Mouse (Mus musculus): Measurements from ENCODE around the gene Mon1b. TPM values are rescaled to one million over a fixed set of nuclear protein-coding genes. Genes with fewer than 3 reads are reported as not detected.

Gene Mon1b
- polyA plus RNA-seq, 2 experiments = 5.4 to 6.4 TPM

GRCm38 (mm10) chr8:113679361-113679760 lies 44.0 kb downstream of the Mon1b start:
- Histone ChIP-seq H3K27ac (replicated peaks; ENCODE audit: low read depth, low read length) (no peak overlapping the region), H3K4me1 (ENCODE audit: control insufficient read depth, insufficient read depth, low read length) (no peaks in the 10 kb centered on the region), H3K36me3 (ENCODE audit: control insufficient read depth, insufficient read depth, low read length) (no peaks in the 10 kb centered on the region), H3K9me3 (ENCODE audit: control insufficient read depth, low read length) (0 out of 2 replicates have a peak, but pooled peaks cover 3% of the 10 kb centered on the region), H3K27me3 (ENCODE audit: control insufficient read depth, insufficient read depth, low read length) (no peaks in the 10 kb centered on the region), H3K9ac (ENCODE audit: low read depth, low read length, severe bottlenecking) (no peak overlapping the region), H3K4me2 (replicated peaks; ENCODE audit: low read depth, low read length, severe bottlenecking) (no peak overlapping the region), H3K4me3 (replicated peaks; ENCODE audit: low read length) (no peak overlapping the region)
- no peak for TF ChIP-seq POLR2A (IDR thresholded peaks at IDR 0.05; ENCODE audit: borderline replicate concordance, extremely low read depth, insufficient read depth, insufficient read length)
- 73% methylated on average over 3 of the region's 3 CpGs for WGBS
- DNase-seq (ENCODE audit: low spot score) = no peak
- ATAC-seq (ENCODE audit: low FRiP score, low read depth) = no peak

- no peak overlapping the region for H3K4me2 ChIP-seq (replicated peaks; ENCODE audit: low read depth, low read length, severe bottlenecking)
Measured at GRCm38 (mm10) chr8:113687889-113688542, 52.6 kb downstream of the Mon1b start.

GRCm38 (mm10) chr8:113688543-113688915 lies 53.1 kb downstream of the Mon1b start:
- no peak overlapping the region for H3K9ac ChIP-seq (ENCODE audit: low read depth, low read length, severe bottlenecking)
- H3K27me3 ChIP-seq (ENCODE audit: control insufficient read depth, insufficient read depth, low read length) = no peaks in the 10 kb centered on the region
- no peak overlapping the region for H3K4me2 ChIP-seq (replicated peaks; ENCODE audit: low read depth, low read length, severe bottlenecking)
- H3K4me1 ChIP-seq (ENCODE audit: control insufficient read depth, insufficient read depth, low read length) = peaks cover 12% of the 10 kb centered on the region
- H3K9me3 ChIP-seq (ENCODE audit: control insufficient read depth, low read length) = 0 out of 2 replicates have a peak, but pooled peaks cover 4% of the 10 kb centered on the region
- H3K36me3 ChIP-seq (ENCODE audit: control insufficient read depth, insufficient read depth, low read length) = no peaks in the 10 kb centered on the region
- DNase-seq (ENCODE audit: low spot score) (no peak), ATAC-seq (ENCODE audit: low FRiP score, low read depth) (no peak)
- H3K4me3 ChIP-seq (replicated peaks; ENCODE audit: low read length) = no peak overlapping the region
- H3K27ac ChIP-seq (replicated peaks; ENCODE audit: low read depth, low read length) = no peak overlapping the region
- WGBS = 74% methylated on average over 8 of the region's 8 CpGs
- no peak for TF ChIP-seq POLR2A (IDR thresholded peaks at IDR 0.05; ENCODE audit: borderline replicate concordance, extremely low read depth, insufficient read depth, insufficient read length)

More at GRCm38 (mm10) chr8:113687889-113688542, 52.6 kb downstream of the Mon1b start:
- H3K4me1 ChIP-seq (ENCODE audit: control insufficient read depth, insufficient read depth, low read length) = peaks cover 12% of the 10 kb centered on the region
- no peaks in the 10 kb centered on the region for H3K36me3 ChIP-seq (ENCODE audit: control insufficient read depth, insufficient read depth, low read length)
- DNase-seq (ENCODE audit: low spot score) (no peak), ATAC-seq (ENCODE audit: low FRiP score, low read depth) (no peak)
- no peak for TF ChIP-seq POLR2A (IDR thresholded peaks at IDR 0.05; ENCODE audit: borderline replicate concordance, extremely low read depth, insufficient read depth, insufficient read length)
- no peak overlapping the region for H3K4me3 ChIP-seq (replicated peaks; ENCODE audit: low read length)
- WGBS = 53% methylated on average over 17 of the region's 17 CpGs
- 0 out of 2 replicates have a peak, but pooled peaks cover 4% of the 10 kb centered on the region for H3K9me3 ChIP-seq (ENCODE audit: control insufficient read depth, low read length)
- H3K27me3 ChIP-seq (ENCODE audit: control insufficient read depth, insufficient read depth, low read length) = no peaks in the 10 kb centered on the region
- H3K27ac ChIP-seq (replicated peaks; ENCODE audit: low read depth, low read length) = no peak overlapping the region
- H3K9ac ChIP-seq (ENCODE audit: low read depth, low read length, severe bottlenecking) = no peak overlapping the region

GRCm38 (mm10) chr8:113691622-113692343 lies 56.4 kb downstream of the Mon1b start:
- WGBS = 38% methylated on average over 14 of the region's 14 CpGs
- no peaks in the 10 kb centered on the region for H3K36me3 ChIP-seq (ENCODE audit: control insufficient read depth, insufficient read depth, low read length)
- no peak overlapping the region for H3K4me3 ChIP-seq (replicated peaks; ENCODE audit: low read length)
- no peak for DNase-seq (ENCODE audit: low spot score)
- no peaks in the 10 kb centered on the region for H3K27me3 ChIP-seq (ENCODE audit: control insufficient read depth, insufficient read depth, low read length)
- ATAC-seq (ENCODE audit: low FRiP score, low read depth) = no peak
- peaks cover 12% of the 10 kb centered on the region for H3K4me1 ChIP-seq (ENCODE audit: control insufficient read depth, insufficient read depth, low read length)
- no peak for TF ChIP-seq POLR2A (IDR thresholded peaks at IDR 0.05; ENCODE audit: borderline replicate concordance, extremely low read depth, insufficient read depth, insufficient read length)
- no peak overlapping the region for H3K9ac ChIP-seq (ENCODE audit: low read depth, low read length, severe bottlenecking)
- H3K9me3 ChIP-seq (ENCODE audit: control insufficient read depth, low read length) = no peaks in the 10 kb centered on the region
- no peak overlapping the region for H3K4me2 ChIP-seq (replicated peaks; ENCODE audit: low read depth, low read length, severe bottlenecking)
- no peak overlapping the region for H3K27ac ChIP-seq (replicated peaks; ENCODE audit: low read depth, low read length)

Other genes with a start within 250 kb of the Mon1b start
- gene Syce1l, start 7.6 kb downstream of the Mon1b start, polyA plus RNA-seq (2012; rRNA removed) = 0.26 TPM in 1 of 2 replicates, not detected in the other
- not detected in 2 replicates for gene Syce1l, start 7.6 kb downstream of the Mon1b start, polyA plus RNA-seq (2014; fragmentation: Nextera tagmentation; extraction: Ambion mirVana)
- 2.6 and 2.7 TPM in 2 replicates for gene Adamts18, start 213.2 kb downstream of the Mon1b start, polyA plus RNA-seq (2012; rRNA removed)
- 3.1 and 4.1 TPM in 2 replicates for gene Adamts18, start 213.2 kb downstream of the Mon1b start, polyA plus RNA-seq (2014; fragmentation: Nextera tagmentation; extraction: Ambion mirVana)